Mouse (Mus musculus): ENCODE measurements at regions not wholly inside any gene's neighbourhood (a gene's known extent, or its start where the extent isn't known, plus 50 kb on each side); places are given as distances from the start of the nearest gene placed in this dataset.

- TF ChIP-seq MAX (IDR thresholded peaks at IDR 0.05; ENCODE audit: low read depth) = no peak
- no peak for TF ChIP-seq E2F4 (IDR thresholded peaks at IDR 0.05; ENCODE audit: insufficient read depth)
- TF ChIP-seq POLR2A (IDR thresholded peaks at IDR 0.05; ENCODE audit: insufficient read length, low read depth) = no peak
- TF ChIP-seq CEBPB (IDR thresholded peaks at IDR 0.05; ENCODE audit: insufficient read depth, poor library complexity, severe bottlenecking) = no peak
- no peak for TF ChIP-seq TCF3 (IDR thresholded peaks at IDR 0.05; ENCODE audit: insufficient read length, low read depth)
- no peak for TF ChIP-seq USF1 (IDR thresholded peaks at IDR 0.05; ENCODE audit: low read depth)
- no peak for TF ChIP-seq MYOG (IDR thresholded peaks at IDR 0.05; ENCODE audit: control insufficient read depth in 1 of 3, insufficient read depth in 1 of 3, insufficient read length in 2 of 3, low read depth in 2 of 3)
Measured at GRCm38 (mm10) chr9:27724576-27724975, 66.0 kb upstream of the Opcml start.

Data from myocyte (in vitro differentiated cells).